Mouse (Mus musculus): Measurements from ENCODE around the gene Cpsf4. TPM values are rescaled to one million over a fixed set of nuclear protein-coding genes. Genes with fewer than 3 reads are reported as not detected.
"Not testable (repeated sequence)": the region's sequence is repeated elsewhere in the genome, so short reads cannot be mapped to it uniquely, and the experiment has no call there.

Cpsf4 gene
- polyA plus RNA-seq, 1 experiment, result 31.3 TPM

GRCm38 (mm10) chr5:145123396-145123795 is 43.6 kb upstream of the Cpsf4 start:
- H3K4me3 ChIP-seq, result no peak overlapping the region
- H3K79me2 ChIP-seq (ENCODE audit: control insufficient read depth, insufficient read depth), result peaks cover 33% of the 10 kb centered on the region
- peaks cover 36% of the 10 kb centered on the region for H3K36me3 ChIP-seq (ENCODE audit: control insufficient read depth, insufficient read depth)
- no peaks in the 10 kb centered on the region for H3K27me3 ChIP-seq (ENCODE audit: control insufficient read depth, insufficient read depth, insufficient read length)
- H3ac ChIP-seq (ENCODE audit: control insufficient read depth, insufficient read length), result no peak overlapping the region
- TF ChIP-seq TCF12 (IDR thresholded peaks at IDR 0.05; ENCODE audit: insufficient read depth, poor library complexity, severe bottlenecking) (no peak), TCF3 (IDR thresholded peaks at IDR 0.05; ENCODE audit: insufficient read length, low read depth) (no peak), POLR2A (IDR thresholded peaks at IDR 0.05; ENCODE audit: insufficient read length, low read depth) (no peak), POLR2AphosphoS2 (IDR thresholded peaks at IDR 0.05; ENCODE audit: insufficient read length, low read depth) (peak; percentile 42), MYOG (IDR thresholded peaks at IDR 0.05; ENCODE audit: control insufficient read depth in 1 of 3, insufficient read depth in 1 of 3, insufficient read length in 2 of 3, low read depth in 2 of 3) (no peak)
- H3K4me2 ChIP-seq (ENCODE audit: low read depth), result no peak overlapping the region

- Histone ChIP-seq H3K4me2 (ENCODE audit: low read depth) (no peak overlapping the region), H3K79me2 (ENCODE audit: control insufficient read depth, insufficient read depth) (peaks cover 3% of the 10 kb centered on the region), H3ac (ENCODE audit: control insufficient read depth, insufficient read length) (no peak overlapping the region), H3K27me3 (ENCODE audit: control insufficient read depth, insufficient read depth, insufficient read length) (no peaks in the 10 kb centered on the region), H3K4me3 (no peak overlapping the region), H3K36me3 (ENCODE audit: control insufficient read depth, insufficient read depth) (peaks cover 47% of the 10 kb centered on the region)
- TF ChIP-seq TCF12 (IDR thresholded peaks at IDR 0.05; ENCODE audit: insufficient read depth, poor library complexity, severe bottlenecking) (no peak), E2F4 (IDR thresholded peaks at IDR 0.05; ENCODE audit: insufficient read depth) (no peak), CEBPB (IDR thresholded peaks at IDR 0.05; ENCODE audit: insufficient read depth, poor library complexity, severe bottlenecking) (no peak), POLR2AphosphoS2 (IDR thresholded peaks at IDR 0.05; ENCODE audit: insufficient read length, low read depth) (no peak), MYOD1 (IDR thresholded peaks at IDR 0.05; ENCODE audit: control insufficient read depth in 1 of 3, insufficient read length in 2 of 3, low read depth in 2 of 3) (no peak), TCF3 (IDR thresholded peaks at IDR 0.05; ENCODE audit: insufficient read length, low read depth) (no peak), SRF (IDR thresholded peaks at IDR 0.05; ENCODE audit: control insufficient read depth, insufficient read length, low read depth) (no peak), POLR2A (IDR thresholded peaks at IDR 0.05; ENCODE audit: insufficient read length, low read depth) (no peak), REST (IDR thresholded peaks at IDR 0.05; ENCODE audit: insufficient read depth, insufficient read length) (no peak), MYOG (IDR thresholded peaks at IDR 0.05; ENCODE audit: control insufficient read depth in 1 of 3, insufficient read depth in 1 of 3, insufficient read length in 2 of 3, low read depth in 2 of 3) (no peak), USF1 (IDR thresholded peaks at IDR 0.05; ENCODE audit: low read depth) (no peak), MAX (IDR thresholded peaks at IDR 0.05; ENCODE audit: low read depth) (no peak)
Measured at GRCm38 (mm10) chr5:145126580-145126979, 40.4 kb upstream of the Cpsf4 start.

- TF ChIP-seq CEBPB (IDR thresholded peaks at IDR 0.05; ENCODE audit: insufficient read depth, poor library complexity, severe bottlenecking) (no peak), POLR2AphosphoS2 (IDR thresholded peaks at IDR 0.05; ENCODE audit: insufficient read length, low read depth) (peak; percentile 72), SRF (IDR thresholded peaks at IDR 0.05; ENCODE audit: control insufficient read depth, insufficient read length, low read depth) (no peak), MYOG (IDR thresholded peaks at IDR 0.05; ENCODE audit: control insufficient read depth in 1 of 3, insufficient read depth in 1 of 3, insufficient read length in 2 of 3, low read depth in 2 of 3) (no peak)
- H3K4me2 ChIP-seq (ENCODE audit: low read depth), result no peak overlapping the region
- H3K79me2 ChIP-seq (ENCODE audit: control insufficient read depth, insufficient read depth), result peaks cover 4% of the 10 kb centered on the region
- H3K36me3 ChIP-seq (ENCODE audit: control insufficient read depth, insufficient read depth), result peaks cover 54% of the 10 kb centered on the region
- no peak overlapping the region for H3ac ChIP-seq (ENCODE audit: control insufficient read depth, insufficient read length)
- no peaks in the 10 kb centered on the region for H3K27me3 ChIP-seq (ENCODE audit: control insufficient read depth, insufficient read depth, insufficient read length)
- H3K4me3 ChIP-seq, result no peak overlapping the region
Measured at GRCm38 (mm10) chr5:145129124-145129523, 37.9 kb upstream of the Cpsf4 start.

GRCm38 (mm10) chr5:145129773-145130172 is 37.2 kb upstream of the Cpsf4 start:
- not testable (repeated sequence) for H3K4me2 ChIP-seq (ENCODE audit: low read depth); H3K4me3 ChIP-seq; H3K27me3 ChIP-seq (ENCODE audit: control insufficient read depth, insufficient read depth, insufficient read length); H3ac ChIP-seq (ENCODE audit: control insufficient read depth, insufficient read length); H3K79me2 ChIP-seq (ENCODE audit: control insufficient read depth, insufficient read depth)
- peaks cover 56% of the 10 kb centered on the region for H3K36me3 ChIP-seq (ENCODE audit: control insufficient read depth, insufficient read depth)

GRCm38 (mm10) chr5:145130191-145130590 is 36.8 kb upstream of the Cpsf4 start:
- no peak overlapping the region for H3K4me3 ChIP-seq
- no peaks in the 10 kb centered on the region for H3K27me3 ChIP-seq (ENCODE audit: control insufficient read depth, insufficient read depth, insufficient read length)
- no peak overlapping the region for H3K4me2 ChIP-seq (ENCODE audit: low read depth)
- peaks cover 8% of the 10 kb centered on the region for H3K79me2 ChIP-seq (ENCODE audit: control insufficient read depth, insufficient read depth)
- no peak overlapping the region for H3ac ChIP-seq (ENCODE audit: control insufficient read depth, insufficient read length)
- TF ChIP-seq MYOD1 (IDR thresholded peaks at IDR 0.05; ENCODE audit: control insufficient read depth in 1 of 3, insufficient read length in 2 of 3, low read depth in 2 of 3), result no peak
- TF ChIP-seq POLR2A (IDR thresholded peaks at IDR 0.05; ENCODE audit: insufficient read length, low read depth), result no peak
- no peak for TF ChIP-seq MAX (IDR thresholded peaks at IDR 0.05; ENCODE audit: low read depth)
- no peak for TF ChIP-seq REST (IDR thresholded peaks at IDR 0.05; ENCODE audit: insufficient read depth, insufficient read length)
- TF ChIP-seq MYOG (IDR thresholded peaks at IDR 0.05; ENCODE audit: control insufficient read depth in 1 of 3, insufficient read depth in 1 of 3, insufficient read length in 2 of 3, low read depth in 2 of 3), result no peak
- no peak for TF ChIP-seq E2F4 (IDR thresholded peaks at IDR 0.05; ENCODE audit: insufficient read depth)
- no peak for TF ChIP-seq TCF3 (IDR thresholded peaks at IDR 0.05; ENCODE audit: insufficient read length, low read depth)
- peak; percentile 74 for TF ChIP-seq POLR2AphosphoS2 (IDR thresholded peaks at IDR 0.05; ENCODE audit: insufficient read length, low read depth)
- no peak for TF ChIP-seq TCF12 (IDR thresholded peaks at IDR 0.05; ENCODE audit: insufficient read depth, poor library complexity, severe bottlenecking)
- TF ChIP-seq USF1 (IDR thresholded peaks at IDR 0.05; ENCODE audit: low read depth), result no peak
- TF ChIP-seq SRF (IDR thresholded peaks at IDR 0.05; ENCODE audit: control insufficient read depth, insufficient read length, low read depth), result no peak
- peak; percentile 49; the same call in 1 of the 2 replicates for TF ChIP-seq CEBPB (IDR thresholded peaks at IDR 0.05; ENCODE audit: insufficient read depth, poor library complexity, severe bottlenecking)
- H3K36me3 ChIP-seq (ENCODE audit: control insufficient read depth, insufficient read depth), result peaks cover 56% of the 10 kb centered on the region
